Mouse (Mus musculus): ENCODE data around the gene Col4a3bp. TPM values are rescaled to one million over a fixed set of nuclear protein-coding genes. Genes with fewer than 3 reads are reported as not detected.

Col4a3bp gene
- total RNA-seq (2014; rRNA removed) (36.4 and 40.9 TPM in 2 replicates), polyA plus RNA-seq (2015; fragmentation: Nextera tagmentation; extraction: Ambion mirVana) (2.6 and 5.7 TPM in 2 replicates)

GRCm38 (mm10) chr13:96542081-96542889 lies at the start of gene Col4a3bp, which contains the start of gene Polk:
Gene Col4a3bp (plus strand): TSS chr13:96542618.
Gene Polk (minus strand): TSS chr13:96542579.
- H3K27ac ChIP-seq (ENCODE audit: low read depth, low read length), result peak within 1 kb of the TSS; percentile 97
- WGBS, result 3% methylated on average over 46 of the region's 50 CpGs
- peak within 1 kb of the TSS; percentile 98 for H3K9ac ChIP-seq
- H3K4me1 ChIP-seq (ENCODE audit: insufficient read depth), result no peaks in the 10 kb centered on the region
- ATAC-seq (peak; percentile 99), DNase-seq (peak; percentile 98)
- H3K27me3 ChIP-seq (ENCODE audit: insufficient read depth, low read length), result no peaks in the 10 kb centered on the region
- no peaks in the 10 kb centered on the region for H3K36me3 ChIP-seq (ENCODE audit: insufficient read depth)
- H3K4me3 ChIP-seq (ENCODE audit: low read depth, low read length), result peak within 1 kb of the TSS; percentile 80
- H3K9me3 ChIP-seq (ENCODE audit: low read length), result no peaks in the 10 kb centered on the region
- peak within 1 kb of the TSS; percentile 81 for H3K4me2 ChIP-seq (ENCODE audit: low read depth)
- TF ChIP-seq CTCF (IDR thresholded peaks at IDR 0.05; ENCODE audit: low read depth), result no peak

- Histone ChIP-seq H3K4me1 (ENCODE audit: insufficient read depth) (no peaks in the 10 kb centered on the region), H3K4me2 (ENCODE audit: low read depth) (no peak overlapping the region), H3K27ac (ENCODE audit: low read depth, low read length) (no peak overlapping the region), H3K36me3 (ENCODE audit: insufficient read depth) (no peaks in the 10 kb centered on the region), H3K27me3 (ENCODE audit: insufficient read depth, low read length) (no peaks in the 10 kb centered on the region), H3K9me3 (ENCODE audit: low read length) (no peaks in the 10 kb centered on the region), H3K4me3 (ENCODE audit: low read depth, low read length) (no peak overlapping the region), H3K9ac (no peak overlapping the region)
- no peak for TF ChIP-seq CTCF (IDR thresholded peaks at IDR 0.05; ENCODE audit: low read depth)
- ATAC-seq (no peak), DNase-seq (no peak)
- 81% methylated on average over 8 of the region's 8 CpGs for WGBS
These were observed 45.8 kb upstream of the Col4a3bp start for GRCm38 (mm10) chr13:96496630-96497029.

- Histone ChIP-seq H3K27me3 (ENCODE audit: insufficient read depth, low read length) (no peaks in the 10 kb centered on the region), H3K9ac (no peak overlapping the region), H3K27ac (ENCODE audit: low read depth, low read length) (no peak overlapping the region), H3K4me3 (ENCODE audit: low read depth, low read length) (no peak overlapping the region), H3K9me3 (ENCODE audit: low read length) (no peaks in the 10 kb centered on the region), H3K4me1 (ENCODE audit: insufficient read depth) (no peaks in the 10 kb centered on the region), H3K36me3 (ENCODE audit: insufficient read depth) (no peaks in the 10 kb centered on the region), H3K4me2 (ENCODE audit: low read depth) (no peak overlapping the region)
- no peak for TF ChIP-seq CTCF (IDR thresholded peaks at IDR 0.05; ENCODE audit: low read depth)
- WGBS, result 74% methylated on average over 2 of the region's 2 CpGs
- no peak for ATAC-seq
- no peak for DNase-seq
These were observed 42.5 kb upstream of the Col4a3bp start for GRCm38 (mm10) chr13:96499891-96500290.

- Histone ChIP-seq H3K4me1 (ENCODE audit: insufficient read depth) (no peaks in the 10 kb centered on the region), H3K4me3 (ENCODE audit: low read depth, low read length) (no peak overlapping the region), H3K27me3 (ENCODE audit: insufficient read depth, low read length) (no peaks in the 10 kb centered on the region), H3K4me2 (ENCODE audit: low read depth) (no peak overlapping the region), H3K27ac (ENCODE audit: low read depth, low read length) (no peak overlapping the region), H3K9me3 (ENCODE audit: low read length) (no peaks in the 10 kb centered on the region), H3K9ac (no peak overlapping the region), H3K36me3 (ENCODE audit: insufficient read depth) (no peaks in the 10 kb centered on the region)
- DNase-seq, result no peak
- no peak for ATAC-seq
- WGBS, result 80% methylated on average over 4 of the region's 4 CpGs
- TF ChIP-seq CTCF (IDR thresholded peaks at IDR 0.05; ENCODE audit: low read depth), result no peak
These were observed 36.8 kb upstream of the Col4a3bp start for GRCm38 (mm10) chr13:96505661-96506060.

- DNase-seq (no peak), ATAC-seq (no peak)
- 86% methylated on average over 6 of the region's 6 CpGs for WGBS
- H3K9me3 ChIP-seq (ENCODE audit: low read length), result no peaks in the 10 kb centered on the region
- no peak for TF ChIP-seq CTCF (IDR thresholded peaks at IDR 0.05; ENCODE audit: low read depth)
- H3K4me3 ChIP-seq (ENCODE audit: low read depth, low read length), result no peak overlapping the region
- no peaks in the 10 kb centered on the region for H3K4me1 ChIP-seq (ENCODE audit: insufficient read depth)
- H3K9ac ChIP-seq, result no peak overlapping the region
- H3K27ac ChIP-seq (ENCODE audit: low read depth, low read length), result no peak overlapping the region
- H3K36me3 ChIP-seq (ENCODE audit: insufficient read depth), result no peaks in the 10 kb centered on the region
- no peaks in the 10 kb centered on the region for H3K27me3 ChIP-seq (ENCODE audit: insufficient read depth, low read length)
- no peak overlapping the region for H3K4me2 ChIP-seq (ENCODE audit: low read depth)
These were observed 36.1 kb upstream of the Col4a3bp start for GRCm38 (mm10) chr13:96506313-96506712.

GRCm38 (mm10) chr13:96507541-96507940 lies 34.9 kb upstream of the Col4a3bp start:
- Histone ChIP-seq H3K4me2 (ENCODE audit: low read depth) (no peak overlapping the region), H3K4me3 (ENCODE audit: low read depth, low read length) (no peak overlapping the region), H3K4me1 (ENCODE audit: insufficient read depth) (no peaks in the 10 kb centered on the region), H3K9me3 (ENCODE audit: low read length) (no peaks in the 10 kb centered on the region), H3K9ac (no peak overlapping the region), H3K36me3 (ENCODE audit: insufficient read depth) (no peaks in the 10 kb centered on the region), H3K27ac (ENCODE audit: low read depth, low read length) (no peak overlapping the region), H3K27me3 (ENCODE audit: insufficient read depth, low read length) (no peaks in the 10 kb centered on the region)
- WGBS, result 87% methylated on average over 4 of the region's 4 CpGs
- no peak for TF ChIP-seq CTCF (IDR thresholded peaks at IDR 0.05; ENCODE audit: low read depth)
- no peak for ATAC-seq
- DNase-seq, result no peak

GRCm38 (mm10) chr13:96510635-96511034 lies 31.8 kb upstream of the Col4a3bp start:
- Histone ChIP-seq H3K4me3 (ENCODE audit: low read depth, low read length) (no peak overlapping the region), H3K9ac (no peak overlapping the region), H3K27me3 (ENCODE audit: insufficient read depth, low read length) (no peaks in the 10 kb centered on the region), H3K4me1 (ENCODE audit: insufficient read depth) (no peaks in the 10 kb centered on the region), H3K27ac (ENCODE audit: low read depth, low read length) (no peak overlapping the region), H3K4me2 (ENCODE audit: low read depth) (no peak overlapping the region), H3K9me3 (ENCODE audit: low read length) (no peaks in the 10 kb centered on the region), H3K36me3 (ENCODE audit: insufficient read depth) (no peaks in the 10 kb centered on the region)
- ATAC-seq (no peak), DNase-seq (no peak)
- TF ChIP-seq CTCF (IDR thresholded peaks at IDR 0.05; ENCODE audit: low read depth), result no peak
- WGBS, result 88% methylated on average over 13 of the region's 13 CpGs
